Mouse (Mus musculus) cerebellum, postnatal 10 days (tissue): Measurements from ENCODE around the gene Ankrd11.
A peak's percentile ranks its signal among the peaks of the same experiment; 100 is the strongest.

Source experiments
- DNase-seq, 2 experiments: peaks; one replicate each; pipeline ENCODE4 v3.0.0; 2021; ENCODE audit warnings: mixed read lengths in 2 of 2

The Ankrd11 gene

GRCm38 (mm10) chr8:123004033-123004922, 37.8 kb downstream of the Ankrd11 start:
- no peak for DNase-seq

DNA sequence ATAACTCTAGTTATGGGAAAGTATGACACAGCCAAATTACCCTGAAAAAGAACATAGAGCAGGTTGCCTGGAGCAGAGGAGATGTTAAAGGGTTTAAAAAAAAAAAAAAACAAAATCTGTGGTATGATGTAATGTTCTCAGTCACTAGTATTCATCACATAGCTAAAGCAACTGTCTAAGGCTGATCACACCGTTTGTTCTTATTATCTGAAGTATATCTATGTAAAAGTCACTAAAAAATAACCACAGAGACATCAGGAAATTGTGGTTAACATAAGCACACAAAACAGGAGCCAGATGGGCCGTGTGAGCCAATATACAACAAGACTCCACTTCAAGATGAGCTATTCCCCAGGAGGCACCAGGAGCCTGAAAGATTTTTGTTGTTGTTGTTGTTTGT, 41.8 kb downstream of the Ankrd11 start:
- no peak for DNase-seq

- no peak for DNase-seq
Observed at GRCm38 (mm10) chr8:122997963-122998362, 44.1 kb downstream of the Ankrd11 start.

DNA sequence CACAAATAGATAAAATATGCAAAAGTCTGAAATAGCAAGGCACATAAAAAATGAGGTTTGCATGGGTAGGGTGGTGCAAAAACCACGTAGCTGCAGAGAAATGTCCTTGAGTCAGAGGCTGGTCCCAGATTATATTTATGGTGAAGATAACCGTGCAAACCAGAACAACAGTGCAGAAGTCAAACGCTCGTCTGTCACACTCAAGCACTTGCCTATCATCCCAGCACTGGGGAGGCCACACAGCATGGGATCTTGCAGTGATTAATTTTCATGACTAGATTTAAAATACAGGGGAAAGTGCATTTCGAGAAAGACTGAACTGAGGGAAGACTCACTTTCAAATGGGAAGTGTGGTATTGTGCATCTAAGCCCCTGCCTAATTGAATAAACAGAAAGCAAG, 48.3 kb downstream of the Ankrd11 start:
- no peak for DNase-seq

GRCm38 (mm10) chr8:122993031-122993430, 49.0 kb downstream of the Ankrd11 start:
- DNase-seq, result no peak

DNA sequence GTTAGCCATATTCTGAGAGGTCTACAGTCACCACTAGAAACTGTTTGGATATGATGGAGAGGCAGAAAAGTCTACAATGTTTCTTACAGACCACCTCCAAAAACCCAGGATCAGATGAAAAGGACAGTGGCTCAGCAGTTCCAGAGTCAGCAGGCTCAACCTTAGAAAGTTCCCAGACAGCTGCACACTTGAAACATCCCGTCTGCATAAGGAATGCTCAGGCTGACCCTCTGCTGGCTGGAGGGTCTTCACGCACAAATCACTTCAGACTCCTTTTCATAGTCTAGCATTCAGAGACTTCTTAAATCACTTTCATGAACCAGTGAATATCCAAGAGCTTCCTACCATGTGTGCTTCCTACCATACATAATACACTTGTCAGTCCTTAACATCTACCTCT, 49.8 kb downstream of the Ankrd11 start:
- DNase-seq, result no peak

DNA sequence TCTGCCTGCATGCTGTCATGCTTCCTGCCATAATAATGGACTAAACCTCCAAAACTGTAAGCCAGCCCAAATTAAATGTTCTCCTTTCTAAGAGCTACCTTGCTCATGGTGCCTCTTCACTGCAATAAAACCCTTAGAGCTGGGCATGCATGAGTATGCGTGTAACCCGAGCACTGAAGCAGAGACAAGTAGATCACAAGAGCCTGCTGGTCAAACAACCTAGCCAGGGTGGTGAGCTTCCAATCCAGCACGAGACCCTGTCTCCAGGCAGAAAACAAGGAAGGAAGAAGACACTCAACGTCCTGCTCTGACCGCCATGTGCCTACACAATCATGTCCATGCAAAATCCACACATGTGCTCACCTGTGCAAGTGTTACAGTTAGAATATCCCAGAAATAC, 50.7 kb downstream of the Ankrd11 start:
- DNase-seq, result no peak

- DNase-seq, result no peak
Observed at GRCm38 (mm10) chr8:122989976-122990375, 52.1 kb downstream of the Ankrd11 start.

DNA sequence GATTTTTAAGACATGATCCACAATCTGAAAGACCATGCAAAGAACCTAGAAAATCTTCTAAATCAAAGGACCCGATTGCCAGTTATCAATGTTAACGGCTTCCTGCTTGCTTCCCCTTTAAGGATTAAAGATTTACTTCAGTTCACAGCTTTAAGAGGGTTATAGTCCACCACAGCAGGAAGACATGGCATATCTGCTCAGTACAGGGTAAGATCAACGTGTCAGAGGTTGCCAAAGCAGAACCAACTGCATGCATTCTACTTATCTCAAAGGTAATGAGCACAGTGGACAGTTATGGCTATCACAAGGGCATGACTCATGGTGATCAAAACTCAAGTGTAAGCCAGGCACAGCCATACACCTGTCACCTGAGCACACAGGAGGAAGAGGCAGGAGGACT, 53.1 kb downstream of the Ankrd11 start:
- no peak for DNase-seq

GRCm38 (mm10) chr8:122987255-122987654, 54.8 kb downstream of the Ankrd11 start:
- DNase-seq, result no peak

GRCm38 (mm10) chr8:122986501-122987184, 55.4 kb downstream of the Ankrd11 start:
- no peak for DNase-seq

DNA sequence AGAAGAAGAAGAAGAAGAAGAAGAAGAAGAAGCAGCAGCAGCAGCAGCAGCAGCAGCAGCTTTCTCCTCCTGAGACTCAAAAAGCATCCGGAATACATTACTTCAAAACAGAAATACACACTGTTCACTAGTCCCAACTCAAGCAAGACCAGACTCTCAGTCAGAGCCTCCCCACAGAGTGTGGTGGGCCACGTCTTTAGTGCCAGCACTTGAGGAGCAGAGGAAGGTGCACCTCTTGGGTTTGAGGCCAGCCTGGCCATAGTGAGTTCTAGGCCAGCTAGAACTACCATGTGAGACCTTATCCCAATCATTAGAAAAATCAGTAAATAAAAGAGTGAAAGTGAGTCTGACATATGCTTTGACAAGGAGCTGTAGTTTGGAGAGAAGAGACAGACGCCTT, 57.9 kb downstream of the Ankrd11 start:
- DNase-seq, result no peak

- DNase-seq, result no peak
Observed at GRCm38 (mm10) chr8:122983178-122983942, 58.7 kb downstream of the Ankrd11 start.

GRCm38 (mm10) chr8:122981646-122982045, 60.4 kb downstream of the Ankrd11 start:
- DNase-seq, result no peak

DNA sequence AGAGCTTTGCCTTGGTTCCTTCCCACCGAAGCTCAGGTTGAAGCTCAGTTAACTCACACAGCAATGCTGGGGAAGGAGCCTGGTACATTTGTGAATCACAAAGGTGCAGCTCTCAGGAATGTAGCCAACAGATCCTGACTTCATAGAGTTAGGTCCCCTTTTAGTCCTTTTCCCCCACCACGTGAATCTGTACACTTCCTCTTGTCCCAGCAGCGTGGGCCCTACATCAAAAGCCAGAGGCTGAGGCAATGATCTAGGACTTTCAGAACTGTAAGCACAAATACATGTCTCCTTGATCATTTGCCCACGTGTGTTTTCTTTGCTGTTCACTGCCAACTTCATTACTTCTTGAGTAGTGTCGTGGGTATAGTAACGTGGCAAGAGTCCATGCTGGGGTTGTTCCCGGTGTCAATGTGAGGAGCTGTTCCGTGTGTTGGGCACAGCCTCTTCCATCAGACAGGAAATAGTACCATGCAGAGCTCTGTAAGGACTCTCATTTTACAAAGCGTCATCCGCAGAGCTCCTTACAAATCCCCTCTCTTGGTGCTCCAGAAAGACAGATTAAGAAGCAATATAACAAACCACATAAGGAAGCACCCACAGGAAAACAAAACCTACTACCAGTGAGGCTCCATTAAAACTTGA, 62.1 kb downstream of the Ankrd11 start:
- no peak for DNase-seq

- no peak for DNase-seq
Observed at GRCm38 (mm10) chr8:122979424-122979823, 62.7 kb downstream of the Ankrd11 start.

- no peak for DNase-seq
Observed at GRCm38 (mm10) chr8:122976046-122976445, 66.0 kb downstream of the Ankrd11 start.

- no peak for DNase-seq
Observed at GRCm38 (mm10) chr8:122969964-122970620, 72.0 kb downstream of the Ankrd11 start.

DNA sequence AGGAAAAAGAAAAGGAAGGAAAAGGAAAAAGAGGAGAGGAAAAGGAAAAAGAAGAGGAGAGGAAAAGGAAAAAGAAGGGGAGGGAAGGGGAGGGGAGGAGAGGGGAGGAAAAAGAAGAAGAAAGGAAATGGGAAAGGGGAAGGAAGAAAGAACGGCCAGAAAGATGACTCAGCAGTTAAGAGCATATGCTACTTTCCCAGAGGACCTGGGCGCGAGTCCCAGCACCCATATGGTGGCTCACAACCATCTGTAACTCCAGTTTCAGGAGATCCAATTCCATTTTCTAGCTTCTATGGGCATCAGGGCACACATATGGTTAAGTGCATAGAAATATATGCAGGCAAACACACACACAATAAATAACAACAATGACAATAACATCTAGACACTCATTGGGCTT, 73.9 kb downstream of the Ankrd11 start:
- DNase-seq, result peak; percentile 33 to 38

GRCm38 (mm10) chr8:122966638-122967037, 75.4 kb downstream of the Ankrd11 start:
- DNase-seq, result no peak

GRCm38 (mm10) chr8:122962046-122962445, 80.0 kb downstream of the Ankrd11 start:
- no peak for DNase-seq

DNA sequence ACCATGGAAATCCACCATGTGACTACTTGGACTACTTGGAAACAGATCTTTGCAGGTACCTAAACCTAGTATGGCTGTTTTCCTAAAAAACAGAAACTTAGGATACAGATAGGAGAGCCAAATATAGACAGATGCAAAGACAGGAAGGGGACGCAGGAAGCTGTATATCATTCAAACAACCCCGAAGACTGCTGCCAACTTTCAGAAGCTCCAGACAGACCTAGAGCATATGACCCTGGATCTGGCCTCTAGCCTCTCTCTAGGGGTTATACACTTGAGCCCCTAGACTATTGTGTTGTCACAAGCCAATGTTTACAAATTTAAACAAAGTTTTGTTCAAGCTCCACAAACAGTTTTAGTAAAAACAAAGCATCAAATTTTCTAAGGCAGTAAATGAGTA, 80.6 kb downstream of the Ankrd11 start:
- no peak for DNase-seq
